Mouse (Mus musculus): Measurements from ENCODE around the gene Fgfr2. TPM values are rescaled to one million over a fixed set of nuclear protein-coding genes. Genes with fewer than 3 reads are reported as not detected.

Fgfr2 gene
- polyA plus RNA-seq, 1 experiment from 2014 or later, result 93.4 TPM

GRCm38 (mm10) chr7:130473881-130474280 is 2649.3 kb downstream of the Fgfr2 start:
- Histone ChIP-seq H3K4me2 (ENCODE audit: low read depth, low read length) (no peak overlapping the region), H3K27me3 (ENCODE audit: control insufficient read depth, insufficient read depth, low read length) (no peaks in the 10 kb centered on the region), H3K4me1 (ENCODE audit: control insufficient read depth, insufficient read depth, low read length) (no peaks in the 10 kb centered on the region), H3K27ac (ENCODE audit: low read length) (no peak overlapping the region), H3K4me3 (replicated peaks; ENCODE audit: low read length) (no peak overlapping the region), H3K9ac (ENCODE audit: low read length) (no peak overlapping the region), H3K9me3 (replicated peaks; ENCODE audit: control insufficient read depth, low read length) (no peaks in the 10 kb centered on the region), H3K36me3 (ENCODE audit: control insufficient read depth, insufficient read depth, low read length) (no peaks in the 10 kb centered on the region)
- WGBS, result 73% methylated on average over 3 of the region's 3 CpGs
- no peak for ATAC-seq (ENCODE audit: insufficient read depth, low FRiP score)

- Histone ChIP-seq H3K27me3 (ENCODE audit: control insufficient read depth, insufficient read depth, low read length) (no peaks in the 10 kb centered on the region), H3K9ac (ENCODE audit: low read length) (no peak overlapping the region), H3K4me3 (replicated peaks; ENCODE audit: low read length) (no peak overlapping the region), H3K4me1 (ENCODE audit: control insufficient read depth, insufficient read depth, low read length) (no peaks in the 10 kb centered on the region), H3K4me2 (ENCODE audit: low read depth, low read length) (no peak overlapping the region), H3K36me3 (ENCODE audit: control insufficient read depth, insufficient read depth, low read length) (no peaks in the 10 kb centered on the region), H3K27ac (ENCODE audit: low read length) (0 out of 2 replicates have a peak overlapping the region, but pooled peaks have one; percentile 16), H3K9me3 (replicated peaks; ENCODE audit: control insufficient read depth, low read length) (no peaks in the 10 kb centered on the region)
- ATAC-seq (ENCODE audit: insufficient read depth, low FRiP score), result no peak
- WGBS, result 58% methylated on average over 6 of the region's 6 CpGs
These were observed 2650.5 kb downstream of the Fgfr2 start for GRCm38 (mm10) chr7:130472683-130473082.

- no peaks in the 10 kb centered on the region for H3K9me3 ChIP-seq (replicated peaks; ENCODE audit: control insufficient read depth, low read length)
- no peak overlapping the region for H3K9ac ChIP-seq (ENCODE audit: low read length)
- H3K4me2 ChIP-seq (ENCODE audit: low read depth, low read length), result no peak overlapping the region
- no peak for ATAC-seq (ENCODE audit: insufficient read depth, low FRiP score)
- H3K36me3 ChIP-seq (ENCODE audit: control insufficient read depth, insufficient read depth, low read length), result no peaks in the 10 kb centered on the region
- no peaks in the 10 kb centered on the region for H3K27me3 ChIP-seq (ENCODE audit: control insufficient read depth, insufficient read depth, low read length)
- WGBS, result 45% methylated on average over 6 of the region's 6 CpGs
- H3K4me1 ChIP-seq (ENCODE audit: control insufficient read depth, insufficient read depth, low read length), result no peaks in the 10 kb centered on the region
- no peak overlapping the region for H3K27ac ChIP-seq (ENCODE audit: low read length)
- no peak overlapping the region for H3K4me3 ChIP-seq (replicated peaks; ENCODE audit: low read length)
These were observed 2652.1 kb downstream of the Fgfr2 start for GRCm38 (mm10) chr7:130471045-130471444.

GRCm38 (mm10) chr7:130455587-130456246 is 2667.4 kb downstream of the Fgfr2 start:
- no peaks in the 10 kb centered on the region for H3K4me1 ChIP-seq (ENCODE audit: control insufficient read depth, insufficient read depth, low read length)
- ATAC-seq (ENCODE audit: insufficient read depth, low FRiP score), result no peak
- no peak overlapping the region for H3K4me3 ChIP-seq (replicated peaks; ENCODE audit: low read length)
- no peaks in the 10 kb centered on the region for H3K9me3 ChIP-seq (replicated peaks; ENCODE audit: control insufficient read depth, low read length)
- no peak overlapping the region for H3K27ac ChIP-seq (ENCODE audit: low read length)
- no peak overlapping the region for H3K4me2 ChIP-seq (ENCODE audit: low read depth, low read length)
- no peaks in the 10 kb centered on the region for H3K27me3 ChIP-seq (ENCODE audit: control insufficient read depth, insufficient read depth, low read length)
- no peaks in the 10 kb centered on the region; the same call in 1 of the 2 replicates for H3K36me3 ChIP-seq (ENCODE audit: control insufficient read depth, insufficient read depth, low read length)
- no peak overlapping the region for H3K9ac ChIP-seq (ENCODE audit: low read length)
- 76% methylated on average over 4 of the region's 4 CpGs for WGBS

GRCm38 (mm10) chr7:130454226-130454625 is 2668.9 kb downstream of the Fgfr2 start:
- Histone ChIP-seq H3K9me3 (replicated peaks; ENCODE audit: control insufficient read depth, low read length) (no peaks in the 10 kb centered on the region), H3K27ac (ENCODE audit: low read length) (no peak overlapping the region), H3K27me3 (ENCODE audit: control insufficient read depth, insufficient read depth, low read length) (no peaks in the 10 kb centered on the region), H3K4me2 (ENCODE audit: low read depth, low read length) (no peak overlapping the region), H3K4me1 (ENCODE audit: control insufficient read depth, insufficient read depth, low read length) (no peaks in the 10 kb centered on the region), H3K4me3 (replicated peaks; ENCODE audit: low read length) (no peak overlapping the region), H3K36me3 (ENCODE audit: control insufficient read depth, insufficient read depth, low read length) (no peaks in the 10 kb centered on the region; the same call in 1 of the 2 replicates), H3K9ac (ENCODE audit: low read length) (no peak overlapping the region)
- 63% methylated on average over 3 of the region's 3 CpGs for WGBS
- no peak for ATAC-seq (ENCODE audit: insufficient read depth, low FRiP score)

- Histone ChIP-seq H3K4me1 (ENCODE audit: control insufficient read depth, insufficient read depth, low read length) (no peaks in the 10 kb centered on the region), H3K4me3 (replicated peaks; ENCODE audit: low read length) (no peak overlapping the region), H3K9me3 (replicated peaks; ENCODE audit: control insufficient read depth, low read length) (no peaks in the 10 kb centered on the region), H3K36me3 (ENCODE audit: control insufficient read depth, insufficient read depth, low read length) (no peaks in the 10 kb centered on the region; the same call in 1 of the 2 replicates), H3K4me2 (ENCODE audit: low read depth, low read length) (no peak overlapping the region), H3K27ac (ENCODE audit: low read length) (no peak overlapping the region), H3K9ac (ENCODE audit: low read length) (no peak overlapping the region), H3K27me3 (ENCODE audit: control insufficient read depth, insufficient read depth, low read length) (no peaks in the 10 kb centered on the region)
- ATAC-seq (ENCODE audit: insufficient read depth, low FRiP score), result no peak
- WGBS, result 85% methylated on average over 5 of the region's 5 CpGs
These were observed 2687.4 kb downstream of the Fgfr2 start for GRCm38 (mm10) chr7:130435776-130436175.

GRCm38 (mm10) chr7:130432141-130432540 is 2691.0 kb downstream of the Fgfr2 start:
- Histone ChIP-seq H3K27ac (ENCODE audit: low read length) (no peak overlapping the region), H3K27me3 (ENCODE audit: control insufficient read depth, insufficient read depth, low read length) (no peaks in the 10 kb centered on the region), H3K4me3 (replicated peaks; ENCODE audit: low read length) (no peak overlapping the region), H3K4me1 (ENCODE audit: control insufficient read depth, insufficient read depth, low read length) (no peaks in the 10 kb centered on the region), H3K9ac (ENCODE audit: low read length) (no peak overlapping the region), H3K4me2 (ENCODE audit: low read depth, low read length) (no peak overlapping the region), H3K9me3 (replicated peaks; ENCODE audit: control insufficient read depth, low read length) (no peaks in the 10 kb centered on the region), H3K36me3 (ENCODE audit: control insufficient read depth, insufficient read depth, low read length) (no peaks in the 10 kb centered on the region; the same call in 1 of the 2 replicates)
- no peak for ATAC-seq (ENCODE audit: insufficient read depth, low FRiP score)
- WGBS, result 83% methylated on average over 2 of the region's 2 CpGs

- peaks cover 5% of the 10 kb centered on the region for H3K4me1 ChIP-seq (ENCODE audit: control insufficient read depth, insufficient read depth, low read length)
- no peak overlapping the region for H3K9ac ChIP-seq (ENCODE audit: low read length)
- H3K9me3 ChIP-seq (replicated peaks; ENCODE audit: control insufficient read depth, low read length), result no peaks in the 10 kb centered on the region
- no peak overlapping the region for H3K4me2 ChIP-seq (ENCODE audit: low read depth, low read length)
- H3K4me3 ChIP-seq (replicated peaks; ENCODE audit: low read length), result no peak overlapping the region
- no peak for ATAC-seq (ENCODE audit: insufficient read depth, low FRiP score)
- no peaks in the 10 kb centered on the region for H3K27me3 ChIP-seq (ENCODE audit: control insufficient read depth, insufficient read depth, low read length)
- H3K36me3 ChIP-seq (ENCODE audit: control insufficient read depth, insufficient read depth, low read length), result no peaks in the 10 kb centered on the region
- 10% methylated on average over 5 of the region's 5 CpGs for WGBS
- H3K27ac ChIP-seq (ENCODE audit: low read length), result peak overlapping the region; percentile 55
These were observed 2696.6 kb downstream of the Fgfr2 start for GRCm38 (mm10) chr7:130426586-130426985.

- no peak for ATAC-seq (ENCODE audit: insufficient read depth, low FRiP score)
- 50% methylated on average over 2 of the region's 2 CpGs for WGBS
- no peak overlapping the region for H3K9ac ChIP-seq (ENCODE audit: low read length)
- no peaks in the 10 kb centered on the region for H3K27me3 ChIP-seq (ENCODE audit: control insufficient read depth, insufficient read depth, low read length)
- H3K9me3 ChIP-seq (replicated peaks; ENCODE audit: control insufficient read depth, low read length), result no peaks in the 10 kb centered on the region
- no peaks in the 10 kb centered on the region for H3K36me3 ChIP-seq (ENCODE audit: control insufficient read depth, insufficient read depth, low read length)
- no peak overlapping the region for H3K27ac ChIP-seq (ENCODE audit: low read length)
- peaks cover 5% of the 10 kb centered on the region for H3K4me1 ChIP-seq (ENCODE audit: control insufficient read depth, insufficient read depth, low read length)
- H3K4me2 ChIP-seq (ENCODE audit: low read depth, low read length), result no peak overlapping the region
- no peak overlapping the region for H3K4me3 ChIP-seq (replicated peaks; ENCODE audit: low read length)
These were observed 2697.2 kb downstream of the Fgfr2 start for GRCm38 (mm10) chr7:130425991-130426390.

Data from stomach, embryonic 16.5 days (tissue).